Mouse (Mus musculus): Measurements from ENCODE around the gene Hist1h2bn. TPM values are rescaled to one million over a fixed set of nuclear protein-coding genes. Genes with fewer than 3 reads are reported as not detected.
"Not testable (repeated sequence)": the region's sequence is repeated elsewhere in the genome, so short reads cannot be mapped to it uniquely, and the experiment has no call there.

Hist1h2bn gene
- polyA plus RNA-seq, 1 experiment from 2014 or later, result 0.88 TPM

GRCm38 (mm10) chr13:21786899-21787629, 33.1 kb downstream of the Hist1h2bn start, which contains the start of the genes Hist1h2an and Hist1h2bp:
Gene Hist1h2an (minus strand): TSS chr13:21787218.
Gene Hist1h2bp (plus strand): TSS chr13:21787461.
- Histone ChIP-seq H3K4me3 (ENCODE audit: low read length) (peak within 1 kb of the TSS; percentile 52), H3K4me1 (ENCODE audit: control insufficient read depth, insufficient read depth, low read length) (peaks cover 29% of the 10 kb centered on the region), H3K27ac (ENCODE audit: low read length) (peak within 1 kb of the TSS; percentile 82), H3K9ac (ENCODE audit: low read length) (peak within 1 kb of the TSS; percentile 56), H3K4me2 (ENCODE audit: low read depth, low read length) (peak within 1 kb of the TSS; percentile 62)
- peak; percentile 91 for ATAC-seq (replicated peaks; ENCODE audit: extremely low read depth, insufficient read depth, low FRiP score)
- under 1% methylated on average over 35 of the region's 63 CpGs for WGBS
- H3K36me3 ChIP-seq (ENCODE audit: control insufficient read depth, insufficient read depth); H3K9me3 ChIP-seq (replicated peaks; ENCODE audit: control insufficient read depth, low read length); H3K27me3 ChIP-seq (ENCODE audit: control insufficient read depth, insufficient read depth, low read length): not testable (repeated sequence)

- peak overlapping the region; percentile 49 for H3K9ac ChIP-seq (ENCODE audit: low read length)
- WGBS, result 34% methylated on average over 13 of the region's 21 CpGs
- no peak for ATAC-seq (replicated peaks; ENCODE audit: extremely low read depth, insufficient read depth, low FRiP score)
Measured at GRCm38 (mm10) chr13:21787760-21788593, 34.1 kb downstream of the Hist1h2bn start.

GRCm38 (mm10) chr13:21789925-21790324, 36.0 kb downstream of the Hist1h2bn start:
- Histone ChIP-seq H3K4me2 (ENCODE audit: low read depth, low read length) (no peak overlapping the region), H3K9me3 (replicated peaks; ENCODE audit: control insufficient read depth, low read length) (no peaks in the 10 kb centered on the region), H3K4me3 (ENCODE audit: low read length) (no peak overlapping the region), H3K4me1 (ENCODE audit: control insufficient read depth, insufficient read depth, low read length) (peaks cover 12% of the 10 kb centered on the region), H3K9ac (ENCODE audit: low read length) (no peak overlapping the region), H3K27me3 (ENCODE audit: control insufficient read depth, insufficient read depth, low read length) (no peaks in the 10 kb centered on the region), H3K36me3 (ENCODE audit: control insufficient read depth, insufficient read depth) (no peaks in the 10 kb centered on the region), H3K27ac (ENCODE audit: low read length) (no peak overlapping the region)
- ATAC-seq (replicated peaks; ENCODE audit: extremely low read depth, insufficient read depth, low FRiP score), result no peak
- WGBS, result 54% methylated on average over 6 of the region's 6 CpGs

More at GRCm38 (mm10) chr13:21787760-21788593, 34.1 kb downstream of the Hist1h2bn start:
- no peaks in the 10 kb centered on the region for H3K27me3 ChIP-seq (ENCODE audit: control insufficient read depth, insufficient read depth, low read length)
- peaks cover 21% of the 10 kb centered on the region for H3K4me1 ChIP-seq (ENCODE audit: control insufficient read depth, insufficient read depth, low read length)
- H3K4me2 ChIP-seq (ENCODE audit: low read depth, low read length), result peak overlapping the region; percentile 58
- peak overlapping the region; percentile 26; the same call in 1 of the 2 replicates for H3K4me3 ChIP-seq (ENCODE audit: low read length)
- peak overlapping the region; percentile 57; the same call in 1 of the 2 replicates for H3K27ac ChIP-seq (ENCODE audit: low read length)
- no peaks in the 10 kb centered on the region for H3K9me3 ChIP-seq (replicated peaks; ENCODE audit: control insufficient read depth, low read length)
- no peaks in the 10 kb centered on the region for H3K36me3 ChIP-seq (ENCODE audit: control insufficient read depth, insufficient read depth)

- no peak for ATAC-seq (replicated peaks; ENCODE audit: extremely low read depth, insufficient read depth, low FRiP score)
- Histone ChIP-seq H3K27ac (ENCODE audit: low read length) (0 out of 2 replicates have a peak overlapping the region, but pooled peaks have one; percentile 42), H3K4me2 (ENCODE audit: low read depth, low read length) (peak overlapping the region; percentile 74), H3K36me3 (ENCODE audit: control insufficient read depth, insufficient read depth) (no peaks in the 10 kb centered on the region), H3K9me3 (replicated peaks; ENCODE audit: control insufficient read depth, low read length) (no peaks in the 10 kb centered on the region), H3K4me1 (ENCODE audit: control insufficient read depth, insufficient read depth, low read length) (peaks cover 12% of the 10 kb centered on the region), H3K9ac (ENCODE audit: low read length) (peak overlapping the region; percentile 67), H3K4me3 (ENCODE audit: low read length) (peak overlapping the region; percentile 47), H3K27me3 (ENCODE audit: control insufficient read depth, insufficient read depth, low read length) (no peaks in the 10 kb centered on the region)
- 9% methylated on average over 17 of the region's 18 CpGs for WGBS
Measured at GRCm38 (mm10) chr13:21790601-21791283, 36.8 kb downstream of the Hist1h2bn start.

- Histone ChIP-seq H3K4me2 (ENCODE audit: low read depth, low read length) (no peak overlapping the region), H3K36me3 (ENCODE audit: control insufficient read depth, insufficient read depth) (no peaks in the 10 kb centered on the region), H3K4me3 (ENCODE audit: low read length) (no peak overlapping the region), H3K9me3 (replicated peaks; ENCODE audit: control insufficient read depth, low read length) (no peaks in the 10 kb centered on the region), H3K27ac (ENCODE audit: low read length) (no peak overlapping the region), H3K27me3 (ENCODE audit: control insufficient read depth, insufficient read depth, low read length) (no peaks in the 10 kb centered on the region), H3K9ac (ENCODE audit: low read length) (no peak overlapping the region), H3K4me1 (ENCODE audit: control insufficient read depth, insufficient read depth, low read length) (peaks cover 4% of the 10 kb centered on the region)
- ATAC-seq (replicated peaks; ENCODE audit: extremely low read depth, insufficient read depth, low FRiP score), result no peak
- 90% methylated on average over 7 of the region's 7 CpGs for WGBS
Measured at GRCm38 (mm10) chr13:21795584-21795983, 41.7 kb downstream of the Hist1h2bn start.

- H3K4me2 ChIP-seq (ENCODE audit: low read depth, low read length); H3K9me3 ChIP-seq (replicated peaks; ENCODE audit: control insufficient read depth, low read length); H3K27ac ChIP-seq (ENCODE audit: low read length); H3K36me3 ChIP-seq (ENCODE audit: control insufficient read depth, insufficient read depth); H3K4me3 ChIP-seq (ENCODE audit: low read length); ATAC-seq (replicated peaks; ENCODE audit: extremely low read depth, insufficient read depth, low FRiP score); H3K4me1 ChIP-seq (ENCODE audit: control insufficient read depth, insufficient read depth, low read length); H3K9ac ChIP-seq (ENCODE audit: low read length); H3K27me3 ChIP-seq (ENCODE audit: control insufficient read depth, insufficient read depth, low read length): not testable (repeated sequence)
Measured at GRCm38 (mm10) chr13:21797163-21797562, 43.2 kb downstream of the Hist1h2bn start.

- not testable (repeated sequence) for ATAC-seq (replicated peaks; ENCODE audit: extremely low read depth, insufficient read depth, low FRiP score); H3K27me3 ChIP-seq (ENCODE audit: control insufficient read depth, insufficient read depth, low read length); H3K4me2 ChIP-seq (ENCODE audit: low read depth, low read length); H3K9ac ChIP-seq (ENCODE audit: low read length); H3K9me3 ChIP-seq (replicated peaks; ENCODE audit: control insufficient read depth, low read length); H3K4me1 ChIP-seq (ENCODE audit: control insufficient read depth, insufficient read depth, low read length); H3K36me3 ChIP-seq (ENCODE audit: control insufficient read depth, insufficient read depth); H3K27ac ChIP-seq (ENCODE audit: low read length); H3K4me3 ChIP-seq (ENCODE audit: low read length)
- WGBS, result no CpG with 5 or more reads among the region's 4 CpGs
Measured at GRCm38 (mm10) chr13:21803058-21803457, 49.1 kb downstream of the Hist1h2bn start.
